Mouse (Mus musculus) limb, embryonic 14.5 days (tissue): ENCODE data around the gene Spag6. TPM values are rescaled to one million over a fixed set of nuclear protein-coding genes. Genes with fewer than 3 reads are reported as not detected.

Experiments
- ATAC-seq: fragments of 200-750 bp; cut with Nextera tagmentation; 2 replicates; pipeline ENCODE4 v1.8.0; 2017; ENCODE audit warnings: low read depth, moderate number of reproducible peaks, moderate TSS enrichment; ENCODE audit not compliant: low FRiP score
- DNase-seq: peaks from one replicate; pipeline ENCODE4 v3.0.0-alpha.2; 2015; ENCODE audit warnings: low spot score
- H3K27ac ChIP-seq: fragments of 300-500 bp; sonication (generic); replicated peaks from 2 replicates; pipeline ENCODE4 v1.5.1; 2014; ENCODE audit warnings: low read depth, mild to moderate bottlenecking, low read length, moderate library complexity, mixed read lengths
- H3K27me3 ChIP-seq: fragments of 300-500 bp; sonication (generic); 2 replicates; pipeline ENCODE4 v1.6.1; 2014; ENCODE audit warnings: low read length, mixed read lengths; ENCODE audit not compliant: control insufficient read depth, insufficient read depth
- H3K36me3 ChIP-seq: fragments of 300-500 bp; sonication (generic); 2 replicates; pipeline ENCODE4 v1.6.1; 2014; ENCODE audit warnings: mild to moderate bottlenecking, low read length, moderate library complexity, mixed read lengths; ENCODE audit not compliant: control insufficient read depth, insufficient read depth
- H3K4me1 ChIP-seq: fragments of 300-500 bp; sonication (generic); 2 replicates; pipeline ENCODE4 v1.6.1; 2014; ENCODE audit warnings: antibody characterized with exemption, low read length, mixed read lengths; ENCODE audit not compliant: control insufficient read depth, insufficient read depth
- H3K4me2 ChIP-seq: fragments of 300-500 bp; sonication (generic); replicated peaks from 2 replicates; pipeline ENCODE4 v1.6.1; 2014; ENCODE audit warnings: low read depth, mild to moderate bottlenecking, low read length, moderate library complexity; ENCODE audit not compliant: severe bottlenecking
- H3K4me3 ChIP-seq: fragments of 300-500 bp; sonication (generic); replicated peaks from 2 replicates; pipeline ENCODE4 v1.5.1; 2014; ENCODE audit warnings: low read length
- H3K9ac ChIP-seq: fragments of 300-500 bp; sonication (generic); 2 replicates; pipeline ENCODE4 v1.6.1; 2014; ENCODE audit warnings: mild to moderate bottlenecking, low read depth, low read length, moderate library complexity; ENCODE audit not compliant: severe bottlenecking
- H3K9me3 ChIP-seq: fragments of 300-500 bp; sonication (generic); 2 replicates; pipeline ENCODE4 v1.6.1; 2016; ENCODE audit warnings: low read length; ENCODE audit not compliant: control insufficient read depth
- POLR2A ChIP-seq: fragments of 200-500 bp; IDR thresholded peaks from 2 replicates; pipeline ENCODE4 v1.8.0; 2012; ENCODE audit warnings: inconsistent platforms, mild to moderate bottlenecking, moderate library complexity, borderline replicate concordance; ENCODE audit not compliant: insufficient read depth, insufficient read length; ENCODE audit errors: extremely low read depth
- WGBS: fragments of 180-500 bp; shearing (Covaris S2); extraction: QIAGEN DNeasy Blood & Tissue Kit; methylation state at CpG from one replicate; pipeline ENCODE4 v1.1.7; 2014; 5-methylcytosine and 5-hydroxymethylcytosine counted together
- polyA plus RNA-seq, 2 experiments: library from polyadenylated mRNA; depleted of rRNA in 1 of 2; stranded (reverse) in 1 of 2; unstranded in 1 of 2; fragments of >200 nt; fragmentation: Nextera tagmentation in 1 of 2; extraction: Ambion mirVana in 1 of 2; gene quantifications; 2 replicates each; pipeline versions ENCODE4 v1.2.1 to v1.2.3; 2012 to 2014

The Spag6 gene
- polyA plus RNA-seq, 2 experiments, result 0.48 TPM; not detected in 1

- no peak for TF ChIP-seq POLR2A
- no peak for ATAC-seq
- Histone ChIP-seq H3K27ac (no peak overlapping the region), H3K4me3 (peak overlapping the region; percentile 45), H3K36me3 (peaks cover 9% of the 10 kb centered on the region), H3K27me3 (peaks cover 74% of the 10 kb centered on the region), H3K4me2 (peak overlapping the region; percentile 81), H3K9ac (no peak overlapping the region), H3K4me1 (peaks cover 12% of the 10 kb centered on the region; the same call in 1 of the 2 replicates), H3K9me3 (no peaks in the 10 kb centered on the region)
- 5% methylated on average over 6 of the region's 6 CpGs for WGBS
- DNase-seq, result no peak
These were observed 5.5 kb upstream of the Spag6 start for GRCm38 (mm10) chr2:18688286-18688685.

DNA sequence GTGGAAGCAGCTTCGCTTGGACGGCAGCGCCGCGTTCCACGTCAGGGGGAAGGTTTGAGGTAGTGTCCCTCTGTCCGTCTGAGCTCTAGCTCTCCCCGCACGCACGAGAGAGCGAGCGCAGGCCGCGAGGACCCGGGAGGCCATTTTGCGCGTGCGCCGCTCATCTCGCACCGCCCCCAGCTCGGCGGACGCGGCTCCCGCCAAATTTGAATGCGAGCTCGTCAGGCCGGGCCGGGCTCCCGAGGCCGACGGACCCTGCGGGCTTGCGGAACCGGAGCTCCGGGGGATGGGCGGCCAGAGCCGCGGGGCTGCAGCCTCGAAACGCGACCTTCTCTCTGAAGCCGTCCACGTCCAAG, 5.1 kb upstream of the Spag6 start:
- no peak overlapping the region for H3K27ac ChIP-seq
- peak overlapping the region; percentile 45 for H3K4me3 ChIP-seq
- H3K36me3 ChIP-seq, result peaks cover 9% of the 10 kb centered on the region
- peaks cover 12% of the 10 kb centered on the region; the same call in 1 of the 2 replicates for H3K4me1 ChIP-seq
- no peak for DNase-seq
- no peak for TF ChIP-seq POLR2A
- H3K9me3 ChIP-seq, result no peaks in the 10 kb centered on the region
- H3K27me3 ChIP-seq, result peaks cover 74% of the 10 kb centered on the region
- peak overlapping the region; percentile 81 for H3K4me2 ChIP-seq
- peak; percentile 36 for ATAC-seq
- no peak overlapping the region for H3K9ac ChIP-seq
- under 1% methylated on average over 39 of the region's 45 CpGs for WGBS

DNA sequence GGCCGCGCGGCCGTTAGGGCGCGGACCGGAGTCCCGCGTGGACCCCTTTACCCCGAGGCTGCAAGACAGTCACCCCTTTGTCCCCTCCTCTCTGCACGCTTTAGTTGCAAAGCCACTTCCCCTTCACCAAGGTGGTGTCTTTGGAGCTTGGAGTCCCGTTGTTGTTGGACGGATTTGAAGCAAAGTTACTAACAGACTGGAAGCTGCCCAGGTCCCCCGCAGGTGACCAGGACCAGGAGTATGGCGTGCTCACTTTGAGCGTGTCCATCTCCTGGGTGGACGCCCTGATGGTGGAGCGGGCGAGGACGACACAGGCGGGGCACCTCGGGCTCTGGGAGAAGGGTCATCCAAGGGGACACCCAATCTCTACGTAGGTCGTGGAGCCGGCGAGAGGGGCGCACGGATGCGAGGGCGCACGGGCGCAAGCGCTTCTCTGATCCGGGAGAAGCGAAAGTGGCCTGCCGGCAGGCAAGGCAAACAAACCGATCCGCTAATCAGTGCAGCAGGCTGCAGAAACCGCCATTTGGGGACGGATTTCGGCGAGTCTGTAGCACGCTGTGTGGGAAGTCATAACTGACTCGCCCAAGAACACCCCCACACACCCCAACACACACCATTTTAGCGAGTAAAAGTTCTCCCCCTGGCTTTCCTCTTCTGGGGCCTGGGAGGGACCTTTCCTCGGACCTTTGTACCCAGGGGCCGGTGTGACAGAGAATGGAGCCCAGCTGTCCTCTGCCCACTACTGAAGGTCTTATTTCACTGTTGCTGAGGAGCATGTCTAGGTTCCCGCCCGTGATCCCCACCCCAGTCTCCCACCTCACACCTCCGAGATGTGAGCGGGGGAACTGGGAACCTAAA, 4.5 kb upstream of the Spag6 start:
- Histone ChIP-seq H3K4me2 (peak overlapping the region; percentile 81), H3K27me3 (peaks cover 74% of the 10 kb centered on the region), H3K4me1 (peaks cover 12% of the 10 kb centered on the region; the same call in 1 of the 2 replicates), H3K9me3 (no peaks in the 10 kb centered on the region), H3K9ac (peak overlapping the region; percentile 56; the same call in 1 of the 2 replicates), H3K27ac (no peak overlapping the region), H3K36me3 (peaks cover 3% of the 10 kb centered on the region), H3K4me3 (peak overlapping the region; percentile 45)
- TF ChIP-seq POLR2A, result no peak
- DNase-seq (no peak), ATAC-seq (peak; percentile 9; the same call in 1 of the 2 replicates)
- under 1% methylated on average over 47 of the region's 51 CpGs for WGBS

- Histone ChIP-seq H3K27me3 (peaks cover 82% of the 10 kb centered on the region), H3K4me2 (peak overlapping the region; percentile 81), H3K9ac (peak overlapping the region; percentile 56), H3K36me3 (no peaks in the 10 kb centered on the region), H3K27ac (no peak overlapping the region), H3K4me3 (peak overlapping the region; percentile 45), H3K9me3 (no peaks in the 10 kb centered on the region), H3K4me1 (peaks cover 14% of the 10 kb centered on the region; the same call in 1 of the 2 replicates)
- ATAC-seq (peak; percentile 19), DNase-seq (no peak)
- under 1% methylated on average over 50 of the region's 58 CpGs for WGBS
- TF ChIP-seq POLR2A, result no peak
These were observed 3.7 kb upstream of the Spag6 start for GRCm38 (mm10) chr2:18690055-18690691.

GRCm38 (mm10) chr2:18690756-18691155, 3.1 kb upstream of the Spag6 start:
- Histone ChIP-seq H3K27ac (no peak overlapping the region), H3K27me3 (peaks cover 86% of the 10 kb centered on the region), H3K4me2 (peak overlapping the region; percentile 81), H3K36me3 (no peaks in the 10 kb centered on the region), H3K4me3 (peak overlapping the region; percentile 45), H3K9me3 (no peaks in the 10 kb centered on the region), H3K4me1 (peaks cover 14% of the 10 kb centered on the region; the same call in 1 of the 2 replicates), H3K9ac (no peak overlapping the region)
- WGBS, result 1% methylated on average over 9 of the region's 9 CpGs
- no peak for TF ChIP-seq POLR2A
- ATAC-seq, result no peak
- DNase-seq, result no peak
